Mouse (Mus musculus): ENCODE data around the gene Hdac11.

DNA sequence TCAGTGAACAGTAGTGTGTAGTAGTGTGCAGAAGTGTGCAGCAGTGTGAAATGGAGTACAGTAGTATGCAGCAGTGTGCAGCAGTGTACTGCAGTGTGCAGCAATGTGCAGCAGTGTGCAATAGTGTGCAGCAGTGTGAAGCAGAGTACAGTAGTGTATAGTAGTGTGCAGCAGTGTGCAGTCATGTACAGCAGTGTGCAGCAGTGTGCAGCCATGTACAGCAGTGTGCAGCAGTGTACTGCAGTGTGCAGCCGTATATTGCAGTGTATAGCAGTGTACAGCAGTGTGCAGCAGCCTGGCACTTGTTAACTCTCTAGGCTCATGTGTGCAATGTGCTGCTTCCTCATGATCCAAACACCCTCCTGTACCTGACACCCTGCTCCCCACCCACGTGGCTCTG lies 42.0 kb downstream of the Hdac11 start:
- no peak for TF ChIP-seq CTCF (IDR thresholded peaks at IDR 0.05; ENCODE audit: low read depth)
- TF ChIP-seq EP300 (IDR thresholded peaks at IDR 0.05; ENCODE audit: low read depth) = no peak

Measured in liver, postnatal 0 days (tissue).